9 mouse cellular contexts compared by ENCODE assay signal in the genomic region with DNA sequence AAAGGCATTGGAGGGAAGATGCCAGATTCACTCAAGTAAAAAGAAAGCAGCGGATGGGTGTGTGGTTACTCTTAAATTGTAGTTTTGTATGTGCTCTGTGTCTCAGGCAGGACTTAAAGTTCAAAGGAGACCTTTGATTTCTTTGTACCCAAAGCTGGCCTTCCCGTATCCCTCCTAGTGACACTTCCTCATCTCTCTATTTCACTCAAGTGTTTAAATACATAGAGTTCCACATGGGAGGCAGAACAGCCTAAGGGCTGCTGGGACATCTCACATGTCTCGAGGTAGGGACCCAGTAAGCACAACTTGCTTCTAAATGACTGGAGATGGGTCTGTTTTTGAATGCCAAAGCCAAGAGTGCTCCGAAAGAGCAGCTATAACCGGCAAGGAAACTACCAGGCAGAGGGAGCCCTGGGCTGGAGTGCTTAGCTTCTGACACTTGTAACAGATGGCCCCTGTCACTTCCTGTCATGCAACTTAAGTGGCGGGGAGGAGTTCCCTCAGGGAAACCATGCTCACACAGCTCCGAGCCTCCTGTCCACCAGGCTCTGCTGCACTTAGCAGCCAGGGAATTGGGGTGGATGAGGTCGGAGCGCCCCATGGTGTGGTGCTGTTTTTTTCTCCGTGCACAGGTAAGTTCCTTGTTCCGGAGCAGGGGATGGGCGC.
DNase-seq lines count a peak whose midpoint lies in the region; ATAC-seq lines count a peak whose summit lies in the region.
"Had no signal": no experiment of that assay in that cellular context is flagged by ENCODE, and none has a peak within 500 bp of the region (broad histone marks: within the 10 kb centered on the region; RNA-seq: fewer than 3 reads in every experiment).

No protein-coding gene starts in this region.

- no peak overlapping the region for H3K4me3 ChIP-seq in limb, embryonic 12.5 days (replicated peaks)
- H3K4me3 ChIP-seq: hindbrain, embryonic 15.5 days had no signal

- WGBS in limb, embryonic 12.5 days: 30% methylated on average over 12 of the region's 12 CpGs

- H3K4me2 ChIP-seq in limb, embryonic 12.5 days: peak overlapping the region; percentile 36
- H3K4me2 ChIP-seq: hindbrain, embryonic 15.5 days had no signal

- peaks cover 8% of the 10 kb centered on the region for H3K4me1 ChIP-seq in limb, embryonic 12.5 days (replicated peaks)
- H3K4me1 ChIP-seq: hindbrain, embryonic 15.5 days had no signal

- peak overlapping the region; percentile 46; the same call in 1 of the 2 replicates for H3K27ac ChIP-seq in limb, embryonic 12.5 days
- H3K27ac ChIP-seq: hindbrain, embryonic 15.5 days had no signal

- no peaks in the 10 kb centered on the region for H3K9me3 ChIP-seq in limb, embryonic 12.5 days
- H3K9me3 ChIP-seq: hindbrain, embryonic 15.5 days had no signal

- no peak overlapping the region; the same call in 1 of the 2 replicates for H3K9ac ChIP-seq in limb, embryonic 12.5 days (replicated peaks)
- H3K9ac ChIP-seq: hindbrain, embryonic 15.5 days had no signal

- H3K36me3 ChIP-seq in limb, embryonic 12.5 days: no peaks in the 10 kb centered on the region
- H3K36me3 ChIP-seq: hindbrain, embryonic 15.5 days had no signal

- intact Hi-C loops in heart, postnatal 10 days (cut with DNase I): loop anchor here (5.0 kb wide), 2 partner anchors 50 to 100 kb away; no protein-coding TSS in a partner anchor

- peak; percentile 31 for DNase-seq in gastrocnemius, adult 18-20 months (ENCODE audit: low spot score)
- DNase-seq in gastrocnemius, adult 8-10 months (ENCODE audit: low spot score in 2 of 2): no peak
- DNase-seq in heart, postnatal 10 days: peak; percentile 82 to 83
- DNase-seq in mesoderm, embryonic 11.5 days (ENCODE audit: low read depth, low spot score): peak; percentile 49
- peak; percentile 65 to 71 for DNase-seq in thymus, postnatal 36 days
- no peak for DNase-seq in left cerebral cortex, adult 9 months (ENCODE audit: low spot score in 2 of 2)

- H3K27me3 ChIP-seq in limb, embryonic 12.5 days: no peaks in the 10 kb centered on the region
- H3K27me3 ChIP-seq: hindbrain, embryonic 15.5 days had no signal

- ATAC-seq in common myeloid progenitor, adult 5-6 weeks (replicated peaks; ENCODE audit: low read depth, poor library complexity, severe bottlenecking): peak; percentile 97
- no peak; the same call in 1 of the 2 replicates for ATAC-seq in limb, embryonic 12.5 days (ENCODE audit: insufficient number of reproducible peaks, insufficient read depth, low FRiP score, low TSS enrichment, low read depth)

Comparison
In these comparisons a context has a peak if more than half of its experiments do, and no peak if none do; other contexts are left out.
1. DNase-seq: peak in gastrocnemius, adult 18-20 months (single experiment), heart, postnatal 10 days (2 of 2), mesoderm, embryonic 11.5 days (single experiment) and thymus, postnatal 36 days (2 of 2); none in gastrocnemius, adult 8-10 months (0 of 2) and left cerebral cortex, adult 9 months (0 of 2).